Mouse (Mus musculus) ES-E14 (cell line): ENCODE data around the gene Alpi. TPM values are rescaled to one million over a fixed set of nuclear protein-coding genes. Genes with fewer than 3 reads are reported as not detected.

ENCODE experiments used
- DNase-seq: peaks from one replicate; pipeline ENCODE4 v3.0.0-alpha.2; 2013; ENCODE audit warnings: low read depth, low spot score
- H3K27ac ChIP-seq: 2 replicates; pipeline ENCODE4 v1.5.1; 2012; ENCODE audit warnings: low read depth, mild to moderate bottlenecking, low read length, moderate library complexity, mixed read lengths; ENCODE audit not compliant: poor library complexity, insufficient read depth, severe bottlenecking
- H3K36me3 ChIP-seq: 2 replicates; pipeline ENCODE4 v1.6.1; 2012; ENCODE audit warnings: mild to moderate bottlenecking, low read length, moderate library complexity, mixed read lengths; ENCODE audit not compliant: control insufficient read depth, poor library complexity, insufficient read depth, severe bottlenecking
- H3K4me1 ChIP-seq, 2 experiments: fragments of 150-350 bp in 1 of 2; sonication (generic) in 1 of 2; 2 replicates each; pipeline ENCODE4 v1.6.1; 2012; ENCODE audit warnings: low read length in 2 of 2, mild to moderate bottlenecking in 1 of 2, mixed read lengths in 1 of 2; ENCODE audit not compliant: control insufficient read depth in 2 of 2, insufficient read depth in 2 of 2, poor library complexity in 1 of 2
- H3K4me3 ChIP-seq, 2 experiments: fragments of 150-350 bp in 1 of 2; sonication (generic) in 1 of 2; 2 replicates each; pipeline ENCODE4 v1.5.1; 2012; ENCODE audit warnings: low read length in 2 of 2, low read depth in 1 of 2, mild to moderate bottlenecking in 1 of 2, mixed read lengths in 1 of 2; ENCODE audit not compliant: insufficient read depth in 1 of 2, poor library complexity in 1 of 2, severe bottlenecking in 1 of 2
- H3K9ac ChIP-seq: 2 replicates; pipeline ENCODE4 v1.6.1; 2012; ENCODE audit warnings: low read depth, mild to moderate bottlenecking, low read length, mixed read lengths; ENCODE audit not compliant: poor library complexity, insufficient read depth, severe bottlenecking
- H3K9me3 ChIP-seq: fragments of 150-350 bp; sonication (generic); 2 replicates; pipeline ENCODE4 v1.6.1; 2012; ENCODE audit warnings: low read depth, mild to moderate bottlenecking, low read length; ENCODE audit not compliant: control insufficient read depth, insufficient read depth
- CHD2 ChIP-seq: IDR thresholded peaks from 2 replicates; pipeline ENCODE4 v1.6.1; 2014; ENCODE audit warnings: mild to moderate bottlenecking, low read depth, low read length, inconsistent platforms
- HCFC1 ChIP-seq: IDR thresholded peaks from 2 replicates; pipeline ENCODE4 v1.6.1; 2012; ENCODE audit warnings: low read length, inconsistent platforms, borderline replicate concordance; ENCODE audit not compliant: insufficient read depth
- MAFK ChIP-seq: IDR thresholded peaks from 2 replicates; pipeline ENCODE4 v1.6.1; 2014; ENCODE audit warnings: mild to moderate bottlenecking, low read depth, low read length, inconsistent platforms; ENCODE audit not compliant: insufficient read depth
- ZC3H11A ChIP-seq: IDR thresholded peaks from 2 replicates; pipeline ENCODE4 v1.6.1; 2012; ENCODE audit warnings: low read depth, mild to moderate bottlenecking, inconsistent platforms, low read length, borderline replicate concordance
- ZNF384 ChIP-seq: IDR thresholded peaks from 2 replicates; pipeline ENCODE4 v1.6.1; 2012; ENCODE audit warnings: low read depth, low read length, inconsistent platforms
- in situ Hi-C, 2 experiments: fragments of 600-800 bp; cut with MboI; formaldehyde crosslinking; loops; one replicate each; pipeline ENCODE4 v1.15.1; 2025; ENCODE audit warnings: low sequenced_read_pairs in 2 of 2, inconsistent platforms in 1 of 2; ENCODE audit not compliant: unreplicated experiment in 2 of 2
- total RNA-seq: library from RNA; depleted of rRNA; stranded (reverse); fragments of 300-350 nt; gene quantifications from 2 replicates; pipeline ENCODE4 v1.2.3, GENCODE M21; 2012

The Alpi gene
- total RNA-seq, 1 experiment: not detected

DNA sequence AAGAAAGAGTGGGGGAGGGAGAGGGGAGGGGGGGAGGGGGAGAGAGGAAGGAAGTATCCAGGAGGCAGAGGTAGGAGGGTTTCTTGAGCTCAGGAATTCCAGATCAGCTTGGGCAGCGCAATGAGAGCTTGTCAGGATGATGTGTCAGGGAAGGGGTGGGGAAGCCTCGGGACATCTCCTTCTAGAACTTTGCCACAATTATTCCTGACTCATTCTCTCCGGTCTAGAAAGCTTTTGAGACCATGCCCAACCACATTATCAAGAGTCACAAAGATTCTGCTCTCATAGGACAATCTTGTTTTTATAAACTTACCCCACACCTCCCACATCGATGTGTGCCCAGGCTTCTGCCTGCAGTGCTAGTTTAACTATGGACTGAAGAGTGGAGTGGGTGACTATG lies 30.4 kb upstream of the Alpi start:
- Histone ChIP-seq H3K9me3 (no peaks in the 10 kb centered on the region), H3K9ac (no peak overlapping the region), H3K4me3 (no peak overlapping the region), H3K27ac (no peak overlapping the region), H3K36me3 (no peaks in the 10 kb centered on the region), H3K4me1 (peaks cover 0 to 4% of the 10 kb centered on the region in 2 experiments; a peak in 1 of 4 replicates)
- TF ChIP-seq HCFC1 (no peak), CHD2 (no peak), MAFK (no peak), ZC3H11A (no peak), ZNF384 (no peak)
- in situ Hi-C loops: no loop called here
- DNase-seq: no peak

DNA sequence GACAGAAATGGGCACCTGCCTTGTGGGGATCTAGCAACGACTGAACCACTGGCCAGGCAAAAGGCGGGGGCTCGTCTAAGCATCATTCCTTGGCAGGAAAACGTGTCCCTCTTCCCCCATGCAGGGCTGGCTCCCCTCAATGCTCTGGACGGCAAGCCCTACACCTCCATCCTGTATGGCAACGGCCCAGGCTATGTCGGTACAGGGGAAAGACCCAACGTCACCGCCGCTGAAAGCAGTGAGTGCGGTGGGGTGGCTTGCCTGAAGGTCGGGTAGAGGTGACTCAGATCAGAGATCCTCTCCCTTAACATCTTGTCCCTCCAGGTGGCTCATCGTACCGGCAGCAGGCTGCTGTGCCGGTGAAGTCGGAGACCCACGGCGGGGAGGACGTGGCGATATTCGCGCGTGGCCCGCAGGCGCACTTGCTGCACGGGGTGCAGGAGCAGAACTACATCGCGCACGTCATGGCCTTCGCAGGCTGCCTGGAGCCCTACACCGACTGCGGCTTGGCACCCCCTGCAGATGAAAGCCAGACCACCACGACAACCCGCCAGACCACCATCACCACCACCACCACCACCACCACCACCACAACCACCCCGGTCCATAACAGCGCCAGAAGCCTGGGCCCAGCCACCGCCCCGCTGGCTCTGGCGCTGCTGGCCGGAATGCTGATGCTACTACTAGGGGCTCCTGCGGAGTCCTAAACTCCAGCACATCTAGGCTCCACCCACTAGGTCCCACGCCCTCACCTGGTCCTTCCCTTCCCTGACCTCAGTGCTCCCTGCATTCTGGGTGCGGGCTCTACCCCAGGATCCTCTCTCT lies 26.0 kb upstream of the Alpi start:
- no peak overlapping the region for H3K27ac ChIP-seq
- H3K4me1 ChIP-seq: peaks cover 0 to 4% of the 10 kb centered on the region in 2 experiments; a peak in 1 of 4 replicates
- DNase-seq: no peak
- no peak overlapping the region for H3K9ac ChIP-seq
- no peaks in the 10 kb centered on the region for H3K9me3 ChIP-seq
- TF ChIP-seq ZNF384: no peak
- no peak for TF ChIP-seq ZC3H11A
- TF ChIP-seq MAFK: no peak
- TF ChIP-seq CHD2: no peak
- TF ChIP-seq HCFC1: no peak
- H3K36me3 ChIP-seq: no peaks in the 10 kb centered on the region
- in situ Hi-C loops: no loop called here
- H3K4me3 ChIP-seq: peak overlapping the region; percentile 46 to 59

GRCm38 (mm10) chr1:87124673-87125072 lies 23.3 kb upstream of the Alpi start, which contains the start of gene Akp3:
Akp3 (plus strand) TSS chr1:87124973.
- no peaks in the 10 kb centered on the region for H3K9me3 ChIP-seq
- no peak within 1 kb of the TSS for H3K27ac ChIP-seq
- H3K9ac ChIP-seq: no peak within 1 kb of the TSS
- no peak for DNase-seq
- no peak within 1 kb of the TSS for H3K4me3 ChIP-seq
- TF ChIP-seq ZC3H11A (no peak), CHD2 (no peak), MAFK (no peak), ZNF384 (no peak), HCFC1 (no peak)
- no peaks in the 10 kb centered on the region for H3K36me3 ChIP-seq
- peaks cover 0 to 4% of the 10 kb centered on the region in 2 experiments; a peak in 1 of 4 replicates for H3K4me1 ChIP-seq
- in situ Hi-C loops: no loop called here

DNA sequence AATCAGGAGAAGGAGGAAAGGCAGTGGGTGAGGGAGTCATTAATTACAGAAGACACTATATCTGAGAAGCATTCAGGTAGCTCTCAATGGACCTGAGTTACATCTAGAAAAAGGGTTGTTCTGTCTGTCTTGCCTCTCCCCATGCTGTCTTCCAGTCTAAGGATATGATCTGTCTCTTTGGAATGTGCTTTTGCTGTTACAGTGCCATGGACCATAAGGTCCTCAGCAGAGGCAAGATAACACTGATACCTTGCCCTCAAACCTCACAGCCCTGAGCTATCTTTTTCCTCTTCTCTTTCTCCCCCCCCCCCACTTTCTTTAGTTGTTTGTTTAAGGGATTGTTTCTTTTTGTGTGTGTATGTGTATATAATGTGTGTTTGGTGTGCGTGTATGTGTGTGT lies 13.4 kb upstream of the Alpi start:
- no peak for DNase-seq
- no peaks in the 10 kb centered on the region for H3K4me1 ChIP-seq
- TF ChIP-seq CHD2 (no peak), ZC3H11A (no peak), MAFK (no peak), HCFC1 (no peak), ZNF384 (no peak)
- no peaks in the 10 kb centered on the region for H3K36me3 ChIP-seq
- H3K9me3 ChIP-seq: no peaks in the 10 kb centered on the region
- no peak overlapping the region for H3K4me3 ChIP-seq
- H3K9ac ChIP-seq: no peak overlapping the region
- in situ Hi-C loops: no loop called here
- no peak overlapping the region for H3K27ac ChIP-seq
